Mouse (Mus musculus): ENCODE results near the gene Kantr.

DNA sequence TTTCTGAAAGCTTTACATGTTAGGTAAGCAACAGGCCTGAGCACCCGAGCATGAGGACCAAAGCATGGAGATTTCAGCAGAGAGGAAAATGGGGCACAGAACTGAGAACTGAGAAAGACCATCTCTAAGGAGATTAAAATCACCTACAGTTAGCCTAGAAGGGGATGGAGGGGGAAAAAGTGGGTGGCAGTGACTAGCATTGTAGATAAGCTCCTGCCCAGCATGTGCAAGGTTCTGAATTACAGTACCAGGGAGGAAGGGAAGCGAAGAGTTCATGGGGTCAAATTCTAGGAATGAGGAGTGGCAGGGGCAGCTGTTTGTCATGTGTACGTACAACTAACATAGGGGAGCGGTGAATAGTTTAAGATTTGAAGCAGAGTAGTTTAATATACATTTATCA is 6.8 kb downstream of the Kantr start:
- no peak for TF ChIP-seq CTCF (IDR thresholded peaks at IDR 0.05; ENCODE audit: low read depth, low read length)
- TF ChIP-seq POLR2AphosphoS5 (IDR thresholded peaks at IDR 0.05; ENCODE audit: insufficient replicate concordance, low read depth, low read length): no peak

Measured in G1E (cell line).